Mouse (Mus musculus) common myeloid progenitor, adult 5-6 weeks (primary cell): ENCODE results near the gene Vav3. TPM values are rescaled to one million over a fixed set of nuclear protein-coding genes. Genes with fewer than 3 reads are reported as not detected.

Experiments
- total RNA-seq: library from RNA; stranded (forward); fragments of 200-1000, 187-1606 nt; gene quantifications from 2 replicates; pipeline ENCODE4 v1.2.3, GENCODE M21; 2017

Vav3 gene
- total RNA-seq, 1 experiment from 2014 or later: 68.2 TPM

Other genes with a start within 250 kb of the Vav3 start
- 22.3 and 29.5 TPM in 2 replicates for gene Slc25a24, start 217.5 kb upstream of the Vav3 start, total RNA-seq